Mouse (Mus musculus): ENCODE data around the gene Shisa4.
"Not testable (repeated sequence)": the region's sequence is repeated elsewhere in the genome, so short reads cannot be mapped to it uniquely, and the experiment has no call there.

The Shisa4 gene

GRCm38 (mm10) chr1:135374868-135375581 lies at the start of gene Shisa4:
Shisa4 (minus strand) TSS chr1:135375237.
- peak; percentile 50 to 58 for DNase-seq (ENCODE audit: low spot score in 2 of 2)

- DNase-seq (ENCODE audit: low spot score in 2 of 2): no peak
Measured at GRCm38 (mm10) chr1:135422772-135423171, 47.7 kb upstream of the Shisa4 start.

GRCm38 (mm10) chr1:135413996-135414395 lies 39.0 kb upstream of the Shisa4 start:
- peak; percentile 39 to 64 for DNase-seq (ENCODE audit: low spot score in 2 of 2)

GRCm38 (mm10) chr1:135412130-135412529 lies 37.1 kb upstream of the Shisa4 start:
- no peak for DNase-seq (ENCODE audit: low spot score in 2 of 2)

GRCm38 (mm10) chr1:135410967-135411366 lies 35.9 kb upstream of the Shisa4 start:
- peak; percentile 87 to 88 for DNase-seq (ENCODE audit: low spot score in 2 of 2)

- DNase-seq (ENCODE audit: low spot score in 2 of 2): no peak
Measured at GRCm38 (mm10) chr1:135408973-135409372, 33.9 kb upstream of the Shisa4 start.

- no peak for DNase-seq (ENCODE audit: low spot score in 2 of 2)
Measured at GRCm38 (mm10) chr1:135405356-135405755, 30.3 kb upstream of the Shisa4 start.

GRCm38 (mm10) chr1:135401452-135402110 lies 26.5 kb upstream of the Shisa4 start:
- no peak for DNase-seq (ENCODE audit: low spot score in 2 of 2)

- DNase-seq (ENCODE audit: low spot score in 2 of 2): no peak
Measured at GRCm38 (mm10) chr1:135399466-135399865, 24.4 kb upstream of the Shisa4 start.

- DNase-seq (ENCODE audit: low spot score in 2 of 2): no peak
Measured at GRCm38 (mm10) chr1:135385161-135385560, 10.1 kb upstream of the Shisa4 start.

GRCm38 (mm10) chr1:135384171-135384570 lies 9.1 kb upstream of the Shisa4 start:
- DNase-seq (ENCODE audit: low spot score in 2 of 2): no peak

GRCm38 (mm10) chr1:135381560-135381959 lies 6.5 kb upstream of the Shisa4 start:
- not testable (repeated sequence) for DNase-seq (ENCODE audit: low spot score in 2 of 2)

- no peak for DNase-seq (ENCODE audit: low spot score in 2 of 2)
Measured at GRCm38 (mm10) chr1:135380071-135380991, 5.3 kb upstream of the Shisa4 start.

GRCm38 (mm10) chr1:135379048-135379447 lies 4.0 kb upstream of the Shisa4 start:
- no peak for DNase-seq (ENCODE audit: low spot score in 2 of 2)

GRCm38 (mm10) chr1:135378576-135378975 lies 3.5 kb upstream of the Shisa4 start:
- DNase-seq (ENCODE audit: low spot score in 2 of 2): peak; percentile 52 to 65

GRCm38 (mm10) chr1:135374175-135374867 lies 716 bp downstream of the Shisa4 start:
- DNase-seq (ENCODE audit: low spot score in 2 of 2): no peak

- DNase-seq (ENCODE audit: low spot score in 2 of 2): no peak
Measured at GRCm38 (mm10) chr1:135373171-135373677, 1.8 kb downstream of the Shisa4 start.

GRCm38 (mm10) chr1:135369415-135369814 lies 5.6 kb downstream of the Shisa4 start:
- DNase-seq (ENCODE audit: low spot score in 2 of 2): no peak

GRCm38 (mm10) chr1:135368982-135369381 lies 6.1 kb downstream of the Shisa4 start:
- peak; percentile 53 to 63 for DNase-seq (ENCODE audit: low spot score in 2 of 2)

- DNase-seq (ENCODE audit: low spot score in 2 of 2): peak; percentile 74 to 87
Measured at GRCm38 (mm10) chr1:135368245-135368644, 6.8 kb downstream of the Shisa4 start.

- DNase-seq (ENCODE audit: low spot score in 2 of 2): no peak
Measured at GRCm38 (mm10) chr1:135367595-135367994, 7.4 kb downstream of the Shisa4 start.
